Mouse (Mus musculus): ENCODE data around the gene Laptm4a.

GRCm38 (mm10) chr12:8877413-8877812, 44.1 kb upstream of the Laptm4a start:
- TF ChIP-seq CTCF (IDR thresholded peaks at IDR 0.05; ENCODE audit: insufficient read depth, low read length) (no peak), POLR2A (IDR thresholded peaks at IDR 0.05; ENCODE audit: borderline replicate concordance, extremely low read depth, low read depth, low read length) (no peak)

Data from lung, adult 2 months (tissue).